Mouse (Mus musculus) lung, postnatal 0 days (tissue): ENCODE results near the gene Trim2. TPM values are rescaled to one million over a fixed set of nuclear protein-coding genes. Genes with fewer than 3 reads are reported as not detected.

ENCODE experiments used
- ATAC-seq: fragments of 200-750 bp; cut with Nextera tagmentation; 2 replicates; pipeline ENCODE4 v1.8.0; 2017; ENCODE audit warnings: moderate library complexity
- DNase-seq: peaks from one replicate; pipeline ENCODE4 v3.0.0-alpha.2; 2016; ENCODE audit warnings: low spot score
- H3K27ac ChIP-seq: fragments of 300-500 bp; sonication (generic); 2 replicates; pipeline ENCODE4 v1.5.1; 2014; ENCODE audit warnings: antibody characterized with exemption, mild to moderate bottlenecking, low read length, mixed read lengths
- H3K27me3 ChIP-seq: fragments of 300-500 bp; sonication (generic); replicated peaks from 2 replicates; pipeline ENCODE4 v1.6.1; 2014; ENCODE audit warnings: low read length, mixed read lengths; ENCODE audit not compliant: insufficient read depth
- H3K36me3 ChIP-seq: fragments of 300-500 bp; sonication (generic); 2 replicates; pipeline ENCODE4 v1.6.1; 2014; ENCODE audit warnings: low read length, mixed read lengths; ENCODE audit not compliant: insufficient read depth
- H3K4me1 ChIP-seq: fragments of 300-500 bp; sonication (generic); 2 replicates; pipeline ENCODE4 v1.6.1; 2014; ENCODE audit warnings: antibody characterized with exemption, low read depth, low read length, mixed read lengths; ENCODE audit not compliant: insufficient read depth
- H3K4me2 ChIP-seq: fragments of 300-500 bp; sonication (generic); replicated peaks from 2 replicates; pipeline ENCODE4 v1.6.1; 2014; ENCODE audit warnings: low read depth, mild to moderate bottlenecking, low read length, moderate library complexity, mixed read lengths
- H3K4me3 ChIP-seq: fragments of 300-500 bp; sonication (generic); 2 replicates; pipeline ENCODE4 v1.5.1; 2014; ENCODE audit warnings: low read depth, low read length
- H3K9ac ChIP-seq: fragments of 300-500 bp; sonication (generic); replicated peaks from 2 replicates; pipeline ENCODE4 v1.6.1; 2014; ENCODE audit warnings: low read depth, mild to moderate bottlenecking
- H3K9me3 ChIP-seq: fragments of 300-500 bp; sonication (generic); 2 replicates; pipeline ENCODE4 v1.6.1; 2016; ENCODE audit warnings: low read length, mixed read lengths
- CTCF ChIP-seq: IDR thresholded peaks from 2 replicates; pipeline ENCODE4 v1.5.1; 2016; ENCODE audit warnings: antibody characterized with exemption, mild to moderate bottlenecking
- EP300 ChIP-seq: IDR thresholded peaks from 2 replicates; pipeline ENCODE4 v1.6.1; 2016; ENCODE audit warnings: antibody characterized with exemption, mild to moderate bottlenecking, control low read depth
- WGBS: fragments of 180-500 bp; shearing (Covaris S2); extraction: QIAGEN DNeasy Blood & Tissue Kit; methylation state at CpG from one replicate; pipeline ENCODE4 v1.1.7; 2014; 5-methylcytosine and 5-hydroxymethylcytosine counted together
- polyA plus RNA-seq: library from polyadenylated mRNA; unstranded; fragments of >200 nt; fragmentation: Nextera tagmentation; extraction: Ambion mirVana; gene quantifications from 2 replicates; pipeline ENCODE4 v1.2.1, GENCODE M21; 2015

Trim2 gene
- polyA plus RNA-seq, 1 experiment from 2014 or later, result 18.7 TPM

GRCm38 (mm10) chr3:84177834-84178233, 128.8 kb downstream of the Trim2 start:
- 47% methylated on average over 2 of the region's 2 CpGs for WGBS
- H3K9ac ChIP-seq, result no peak overlapping the region

GRCm38 (mm10) chr3:84175337-84176315, 131.1 kb downstream of the Trim2 start:
- Histone ChIP-seq H3K36me3 (no peaks in the 10 kb centered on the region), H3K27me3 (no peaks in the 10 kb centered on the region), H3K4me2 (no peak overlapping the region), H3K9me3 (no peaks in the 10 kb centered on the region), H3K9ac (no peak overlapping the region), H3K4me1 (no peaks in the 10 kb centered on the region), H3K27ac (no peak overlapping the region), H3K4me3 (no peak overlapping the region)
- no peak for TF ChIP-seq EP300
- TF ChIP-seq CTCF, result peak; percentile 96
- ATAC-seq (peak; percentile 67), DNase-seq (peak; percentile 82)
- WGBS, result 54% methylated on average over 7 of the region's 7 CpGs

More at GRCm38 (mm10) chr3:84177834-84178233, 128.8 kb downstream of the Trim2 start:
- H3K9me3 ChIP-seq, result no peaks in the 10 kb centered on the region
- ATAC-seq, result no peak
- H3K27me3 ChIP-seq, result no peaks in the 10 kb centered on the region
- no peak for TF ChIP-seq EP300
- DNase-seq, result no peak
- no peaks in the 10 kb centered on the region for H3K36me3 ChIP-seq
- no peaks in the 10 kb centered on the region for H3K4me1 ChIP-seq
- H3K4me2 ChIP-seq, result no peak overlapping the region
- H3K4me3 ChIP-seq, result no peak overlapping the region
- no peak overlapping the region for H3K27ac ChIP-seq

GRCm38 (mm10) chr3:84173581-84174154, 133.0 kb downstream of the Trim2 start, which contains the start of gene Gm6525:
TSS of gene Gm6525 (plus strand) at chr3:84174104.
- no peak within 1 kb of the TSS for H3K27ac ChIP-seq
- TF ChIP-seq EP300, result no peak
- no peak for TF ChIP-seq CTCF
- H3K36me3 ChIP-seq, result no peaks in the 10 kb centered on the region
- no peak within 1 kb of the TSS for H3K4me2 ChIP-seq
- H3K9me3 ChIP-seq, result no peaks in the 10 kb centered on the region
- ATAC-seq, result no peak
- H3K4me1 ChIP-seq, result no peaks in the 10 kb centered on the region
- H3K4me3 ChIP-seq, result no peak within 1 kb of the TSS
- WGBS, result 80% methylated on average over 11 of the region's 11 CpGs
- no peaks in the 10 kb centered on the region for H3K27me3 ChIP-seq
- DNase-seq, result no peak
- no peak within 1 kb of the TSS for H3K9ac ChIP-seq

GRCm38 (mm10) chr3:84172406-84172805, 134.3 kb downstream of the Trim2 start:
- DNase-seq (no peak), ATAC-seq (no peak)
- no peaks in the 10 kb centered on the region for H3K4me1 ChIP-seq
- H3K27me3 ChIP-seq, result no peaks in the 10 kb centered on the region
- no peak overlapping the region for H3K9ac ChIP-seq
- H3K4me2 ChIP-seq, result no peak overlapping the region
- H3K9me3 ChIP-seq, result no peaks in the 10 kb centered on the region
- no peaks in the 10 kb centered on the region for H3K36me3 ChIP-seq
- H3K27ac ChIP-seq, result no peak overlapping the region
- WGBS, result 38% methylated on average over 11 of the region's 11 CpGs
- TF ChIP-seq CTCF (no peak), EP300 (no peak)
- H3K4me3 ChIP-seq, result no peak overlapping the region

DNA sequence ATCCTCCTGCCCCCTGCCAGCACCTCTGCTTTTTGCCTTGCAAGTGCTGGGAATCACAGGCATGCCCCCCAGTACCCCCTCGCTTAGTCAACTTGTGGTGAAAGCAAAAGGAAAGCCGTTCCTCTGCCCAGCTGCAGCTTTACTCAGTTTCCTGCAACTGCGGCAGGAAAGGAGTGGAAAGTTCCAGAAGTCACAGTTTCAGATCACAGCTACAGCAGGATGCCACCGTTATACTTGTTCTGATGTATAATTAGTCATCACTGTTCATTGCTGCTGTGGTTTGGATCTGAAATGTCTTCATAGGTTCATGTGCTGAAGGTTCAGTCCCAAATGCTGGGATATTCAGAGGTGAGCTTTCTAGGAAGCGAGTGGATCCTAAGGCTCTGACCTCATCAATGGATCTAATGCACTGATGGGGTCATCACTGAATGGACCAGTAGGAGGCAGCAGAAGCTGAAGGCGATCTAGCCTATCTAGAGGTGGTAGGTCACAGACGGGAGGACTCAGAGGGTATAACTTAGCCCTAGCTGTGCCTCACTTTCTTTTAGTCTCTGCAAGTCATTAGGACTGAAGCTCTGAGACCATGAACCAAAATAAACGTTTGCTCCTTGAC, 137.2 kb downstream of the Trim2 start:
- no peaks in the 10 kb centered on the region for H3K27me3 ChIP-seq
- no peak for ATAC-seq

DNA sequence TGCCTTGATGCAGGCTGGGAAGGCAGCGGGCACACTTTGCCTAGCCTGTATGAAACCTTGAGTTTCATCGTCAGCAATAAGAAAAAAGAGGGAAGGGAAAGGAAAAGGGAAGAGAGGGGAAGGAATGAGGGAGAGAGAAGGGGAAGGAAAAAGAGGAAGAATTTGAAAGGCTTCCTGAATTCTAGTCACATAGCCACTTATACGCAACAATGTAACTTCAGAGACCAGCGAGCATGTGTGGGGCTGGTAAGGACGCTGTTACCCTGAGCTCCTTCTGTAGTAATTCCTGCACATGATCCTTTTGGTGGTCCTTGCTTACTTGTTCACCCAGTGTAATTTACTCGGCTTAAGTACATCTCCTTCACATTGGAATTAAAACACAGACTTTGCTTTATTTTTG, 137.7 kb downstream of the Trim2 start:
- WGBS, result 84% methylated on average over 6 of the region's 6 CpGs
- H3K9ac ChIP-seq, result no peak overlapping the region
- no peak for DNase-seq

More for the DNA sequence above, 137.2 kb downstream of the Trim2 start:
- H3K9me3 ChIP-seq, result no peaks in the 10 kb centered on the region
- peak; percentile 44 for TF ChIP-seq CTCF
- TF ChIP-seq EP300, result no peak
- H3K4me2 ChIP-seq, result no peak overlapping the region
- H3K4me1 ChIP-seq, result no peaks in the 10 kb centered on the region
- H3K9ac ChIP-seq, result no peak overlapping the region
- 63% methylated on average over 8 of the region's 8 CpGs for WGBS
- no peak for DNase-seq
- no peak overlapping the region for H3K4me3 ChIP-seq
- H3K36me3 ChIP-seq, result no peaks in the 10 kb centered on the region
- H3K27ac ChIP-seq, result no peak overlapping the region

More for the DNA sequence above, 137.7 kb downstream of the Trim2 start:
- no peaks in the 10 kb centered on the region for H3K9me3 ChIP-seq
- TF ChIP-seq EP300, result no peak
- TF ChIP-seq CTCF, result no peak
- no peaks in the 10 kb centered on the region for H3K27me3 ChIP-seq
- no peaks in the 10 kb centered on the region for H3K36me3 ChIP-seq
- no peak for ATAC-seq
- H3K4me2 ChIP-seq, result no peak overlapping the region
- no peak overlapping the region for H3K4me3 ChIP-seq
- no peaks in the 10 kb centered on the region for H3K4me1 ChIP-seq
- H3K27ac ChIP-seq, result no peak overlapping the region
